Mouse (Mus musculus) hindbrain, embryonic 13.5 days (tissue): ENCODE data around the gene Hist1h2bh. TPM values are rescaled to one million over a fixed set of nuclear protein-coding genes. Genes with fewer than 3 reads are reported as not detected.
"Not testable (repeated sequence)": the region's sequence is repeated elsewhere in the genome, so short reads cannot be mapped to it uniquely, and the experiment has no call there.

ENCODE experiments used
- ATAC-seq: fragments of 200-750 bp; cut with Nextera tagmentation; 2 replicates; pipeline ENCODE4 v1.8.0; 2017; ENCODE audit warnings: moderate TSS enrichment; ENCODE audit not compliant: low FRiP score
- H3K27ac ChIP-seq: fragments of 300-500 bp; sonication (generic); 2 replicates; pipeline ENCODE4 v1.5.1; 2015; ENCODE audit warnings: inconsistent platforms, mild to moderate bottlenecking, moderate library complexity
- H3K27me3 ChIP-seq: fragments of 300-500 bp; sonication (generic); 2 replicates; pipeline ENCODE4 v1.6.1; 2015; ENCODE audit warnings: mild to moderate bottlenecking, inconsistent platforms
- H3K36me3 ChIP-seq: fragments of 300-500 bp; sonication (generic); 2 replicates; pipeline ENCODE4 v1.6.1; 2015; ENCODE audit warnings: mild to moderate bottlenecking, inconsistent platforms
- H3K4me1 ChIP-seq: fragments of 300-500 bp; sonication (generic); replicated peaks from 2 replicates; pipeline ENCODE4 v1.6.1; 2015; ENCODE audit warnings: inconsistent platforms
- H3K4me2 ChIP-seq: fragments of 300-500 bp; sonication (generic); 2 replicates; pipeline ENCODE4 v1.6.1; 2015; ENCODE audit warnings: inconsistent platforms, mild to moderate bottlenecking, moderate library complexity
- H3K4me3 ChIP-seq: fragments of 300-500 bp; sonication (generic); 2 replicates; pipeline ENCODE4 v1.5.1; 2015; ENCODE audit warnings: mild to moderate bottlenecking, inconsistent platforms
- H3K9ac ChIP-seq: fragments of 300-500 bp; sonication (generic); 2 replicates; pipeline ENCODE4 v1.6.1; 2015; ENCODE audit warnings: mild to moderate bottlenecking, inconsistent platforms
- H3K9me3 ChIP-seq: fragments of 300-500 bp; sonication (generic); 2 replicates; pipeline ENCODE4 v1.6.1; 2016; ENCODE audit warnings: inconsistent platforms
- WGBS: fragments of 180-500 bp; shearing (Covaris S2); methylation state at CpG from one replicate; pipeline ENCODE4 v1.1.7; 2015; 5-methylcytosine and 5-hydroxymethylcytosine counted together
- polyA plus RNA-seq: library from polyadenylated mRNA; unstranded; fragments of >200 nt; fragmentation: Nextera tagmentation; extraction: Ambion mirVana; gene quantifications from 2 replicates; pipeline ENCODE4 v1.2.1, GENCODE M21; 2015

The Hist1h2bh gene
- polyA plus RNA-seq, 1 experiment from 2014 or later = 0.29 TPM

DNA sequence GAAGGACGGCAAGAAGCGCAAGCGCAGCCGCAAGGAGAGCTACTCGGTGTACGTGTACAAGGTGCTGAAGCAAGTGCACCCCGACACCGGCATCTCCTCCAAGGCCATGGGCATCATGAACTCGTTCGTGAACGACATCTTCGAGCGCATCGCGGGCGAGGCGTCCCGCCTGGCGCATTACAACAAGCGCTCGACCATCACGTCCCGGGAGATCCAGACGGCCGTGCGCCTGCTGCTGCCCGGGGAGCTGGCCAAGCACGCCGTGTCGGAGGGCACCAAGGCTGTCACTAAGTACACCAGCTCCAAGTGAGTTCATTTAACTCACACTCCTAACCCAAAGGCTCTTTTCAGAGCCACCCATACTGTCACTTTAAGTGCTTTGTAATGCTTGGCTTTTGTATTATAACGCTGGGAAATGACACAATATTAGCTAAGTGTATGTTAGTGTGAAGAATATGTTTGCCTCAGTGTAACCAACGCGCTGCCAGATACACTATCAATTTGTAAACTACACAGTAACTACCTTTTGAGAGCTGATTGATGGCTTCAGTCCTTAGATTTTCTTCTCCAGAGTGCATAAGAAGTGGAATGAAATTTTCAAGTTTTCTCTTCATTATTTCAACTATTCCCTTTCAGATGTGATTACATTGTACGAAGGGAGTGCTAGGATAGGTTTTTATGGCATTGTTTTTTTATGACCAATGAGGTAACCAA lies 28.5 kb upstream of the Hist1h2bh start:
- ATAC-seq = peak; percentile 1; the same call in 1 of the 2 replicates
- WGBS = under 1% methylated on average over 17 of the region's 34 CpGs
- H3K9me3 ChIP-seq, H3K27me3 ChIP-seq, H3K36me3 ChIP-seq: not testable (repeated sequence)
- Histone ChIP-seq H3K4me3 (peak overlapping the region; percentile 50), H3K4me2 (peak overlapping the region; percentile 74), H3K27ac (peak overlapping the region; percentile 96), H3K9ac (peak overlapping the region; percentile 81), H3K4me1 (peaks cover 34% of the 10 kb centered on the region)

DNA sequence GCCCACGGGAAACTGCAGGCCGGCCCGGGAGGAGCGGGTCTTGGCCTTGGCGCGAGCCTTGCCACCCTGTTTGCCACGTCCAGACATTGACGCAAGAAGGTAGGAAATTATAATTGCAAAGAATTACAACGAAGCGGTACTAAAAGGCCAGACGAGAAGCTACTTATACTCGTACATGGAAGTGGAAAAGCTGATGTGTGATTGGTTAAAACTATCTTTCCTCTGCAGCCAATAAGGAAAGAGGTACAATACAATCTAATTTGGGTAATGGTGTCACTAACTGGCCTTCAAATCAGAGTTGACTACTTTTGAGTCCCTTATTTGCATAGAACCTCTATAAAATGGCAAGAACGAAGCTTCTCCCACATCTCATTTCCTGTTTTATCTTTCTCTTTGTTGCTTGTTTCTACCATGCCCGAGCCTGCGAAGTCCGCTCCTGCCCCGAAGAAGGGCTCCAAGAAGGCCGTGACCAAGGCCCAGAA lies 27.9 kb upstream of the Hist1h2bh start, which contains the start of the genes Hist1h2ae and Hist1h2bg:
TSS of gene Hist1h2ae (minus strand) at position 199 of the 482 bp plus-strand sequence.
TSS of gene Hist1h2bg (plus strand) at position 375 of the 482 bp plus-strand sequence.
- H3K4me1 ChIP-seq = peaks cover 28% of the 10 kb centered on the region
- WGBS = under 1% methylated on average over 18 of the region's 18 CpGs

DNA sequence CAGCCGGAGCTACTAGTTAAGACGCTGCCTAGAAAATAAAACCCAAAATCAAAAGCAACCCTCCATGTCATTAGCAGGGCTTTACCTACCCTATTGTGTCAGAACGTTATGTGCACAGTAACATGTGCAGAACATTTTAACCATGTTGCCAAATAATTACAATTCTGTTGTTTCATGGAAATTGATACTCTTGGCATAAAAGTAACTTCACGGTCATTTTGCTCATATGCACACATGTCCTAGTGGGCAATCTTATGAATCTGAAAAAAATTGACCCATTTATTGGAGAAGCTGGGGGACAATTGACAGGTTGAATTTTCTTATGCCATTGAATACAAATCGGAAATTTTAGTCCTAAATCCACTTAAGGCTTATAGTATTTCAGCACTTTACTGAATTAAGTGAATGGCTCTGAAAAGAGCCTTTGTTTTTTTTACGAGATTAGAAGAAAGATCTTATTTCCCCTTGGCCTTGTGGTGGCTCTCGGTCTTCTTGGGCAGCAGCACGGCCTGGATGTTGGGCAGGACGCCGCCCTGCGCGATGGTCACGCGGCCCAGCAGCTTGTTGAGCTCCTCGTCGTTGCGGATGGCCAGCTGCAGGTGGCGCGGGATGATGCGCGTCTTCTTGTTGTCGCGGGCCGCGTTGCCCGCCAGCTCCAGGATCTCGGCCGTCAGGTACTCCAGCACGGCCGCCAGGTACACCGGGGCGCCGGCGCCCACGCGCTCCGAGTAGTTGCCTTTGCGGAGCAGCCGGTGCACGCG lies 27.2 kb upstream of the Hist1h2bh start:
- 3% methylated on average over 21 of the region's 41 CpGs for WGBS
- Histone ChIP-seq H3K4me1 (peaks cover 26% of the 10 kb centered on the region), H3K4me2 (peak overlapping the region; percentile 74), H3K9ac (peak overlapping the region; percentile 67), H3K4me3 (peak overlapping the region; percentile 50), H3K27ac (peak overlapping the region; percentile 96)
- peak; percentile 52 for ATAC-seq
- not testable (repeated sequence) for H3K27me3 ChIP-seq, H3K9me3 ChIP-seq, H3K36me3 ChIP-seq

More for the DNA sequence above, 27.9 kb upstream of the Hist1h2bh start, which contains the start of the genes Hist1h2ae and Hist1h2bg:
- H3K9ac ChIP-seq = peak within 1 kb of the TSS; percentile 81
- peak within 1 kb of the TSS; percentile 74 for H3K4me2 ChIP-seq
- H3K9me3 ChIP-seq = no peaks in the 10 kb centered on the region
- H3K27me3 ChIP-seq = no peaks in the 10 kb centered on the region
- H3K27ac ChIP-seq = peak within 1 kb of the TSS; percentile 96
- ATAC-seq = peak; percentile 92
- peak within 1 kb of the TSS; percentile 50 for H3K4me3 ChIP-seq
- H3K36me3 ChIP-seq = no peaks in the 10 kb centered on the region

DNA sequence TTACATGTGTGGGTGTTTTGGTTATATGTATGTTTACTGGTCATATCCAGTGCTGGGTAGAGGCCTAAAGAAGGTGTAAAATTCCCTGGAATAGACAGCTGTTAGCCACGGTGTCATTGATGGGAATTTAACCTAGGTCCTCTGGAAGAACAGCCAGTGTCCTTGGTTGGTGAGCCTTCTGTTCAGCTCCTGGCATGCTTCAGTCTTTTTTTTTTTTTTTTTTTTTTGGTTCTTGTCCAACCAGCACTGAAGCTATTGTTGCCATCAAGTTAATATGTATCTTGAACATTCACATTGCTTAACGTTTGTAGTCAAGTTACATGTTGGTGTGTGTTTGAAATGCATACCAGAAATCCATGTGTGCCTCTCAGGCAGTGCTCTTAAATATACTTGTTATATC lies 21.3 kb upstream of the Hist1h2bh start:
- Histone ChIP-seq H3K4me2 (no peak overlapping the region), H3K9ac (no peak overlapping the region), H3K4me1 (peaks cover 3% of the 10 kb centered on the region; the same call in 1 of the 2 replicates), H3K9me3 (no peaks in the 10 kb centered on the region), H3K36me3 (no peaks in the 10 kb centered on the region), H3K4me3 (no peak overlapping the region), H3K27me3 (no peaks in the 10 kb centered on the region), H3K27ac (peak overlapping the region; percentile 95)
- no peak for ATAC-seq
- 91% methylated on average over 2 of the region's 2 CpGs for WGBS

DNA sequence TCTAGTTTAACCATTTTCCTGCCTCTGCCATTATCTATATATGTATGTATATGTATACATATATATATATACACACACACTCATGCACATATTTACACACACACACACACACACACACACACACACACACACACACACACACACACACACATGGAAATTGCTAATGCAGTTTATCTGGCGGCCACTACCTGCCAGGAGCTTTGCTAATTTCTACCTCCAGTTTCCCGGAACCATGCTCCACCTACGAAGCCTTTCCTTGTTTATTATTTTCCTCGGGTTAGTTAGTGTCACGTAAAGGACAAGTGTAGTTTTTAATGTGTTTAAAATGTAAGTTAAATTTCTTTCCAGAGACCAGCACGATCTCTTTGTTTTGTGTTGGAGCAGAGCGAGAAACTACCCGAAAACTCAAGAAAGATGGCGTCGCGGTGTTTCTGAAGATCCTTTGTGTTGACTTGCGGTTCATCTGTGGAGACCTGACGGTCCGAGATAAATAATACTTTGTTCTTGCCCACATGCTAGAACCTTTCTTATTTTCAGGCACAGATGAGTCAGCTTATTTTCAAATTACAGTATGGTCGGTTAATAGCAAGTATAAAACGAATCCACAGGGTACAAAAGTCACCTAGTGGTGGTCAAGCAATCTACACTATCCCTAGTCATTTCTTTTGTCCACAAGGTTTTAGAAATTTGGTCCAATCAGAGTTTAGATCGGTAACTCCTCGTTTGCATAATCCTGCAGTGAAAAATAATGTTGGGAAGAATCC lies 19.7 kb upstream of the Hist1h2bh start:
- Histone ChIP-seq H3K9ac (peak overlapping the region; percentile 66), H3K9me3 (no peaks in the 10 kb centered on the region)

DNA sequence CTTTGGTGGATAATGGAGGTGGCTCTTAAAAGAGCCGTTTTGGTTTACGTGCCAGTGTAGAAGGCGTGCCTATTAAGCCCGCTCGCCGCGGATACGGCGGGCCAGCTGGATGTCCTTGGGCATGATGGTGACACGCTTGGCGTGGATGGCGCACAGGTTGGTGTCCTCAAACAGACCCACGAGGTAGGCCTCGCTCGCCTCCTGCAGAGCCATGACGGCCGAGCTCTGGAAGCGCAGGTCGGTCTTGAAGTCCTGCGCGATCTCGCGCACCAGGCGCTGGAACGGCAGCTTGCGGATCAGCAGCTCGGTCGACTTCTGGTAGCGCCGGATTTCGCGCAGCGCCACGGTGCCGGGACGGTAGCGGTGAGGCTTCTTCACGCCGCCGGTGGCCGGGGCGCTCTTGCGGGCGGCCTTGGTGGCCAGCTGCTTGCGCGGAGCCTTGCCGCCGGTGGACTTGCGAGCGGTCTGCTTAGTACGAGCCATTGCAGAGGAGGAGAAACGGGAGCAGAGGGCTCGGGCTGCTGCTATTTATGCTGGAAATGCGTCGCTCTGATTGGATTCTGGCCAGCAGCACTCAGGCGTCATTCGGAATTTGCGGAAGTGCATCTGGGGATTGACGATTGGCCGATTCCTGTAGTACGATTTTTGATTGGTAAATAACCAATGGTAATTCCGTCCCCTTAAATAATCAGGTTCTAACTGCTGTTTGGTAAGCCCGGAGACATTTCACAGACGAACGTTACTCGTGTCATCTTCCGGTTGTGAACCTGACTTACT lies 18.9 kb upstream of the Hist1h2bh start, which contains the start of gene Hist1h3e:
TSS of gene Hist1h3e (minus strand) at position 487 of the 777 bp plus-strand sequence.
- H3K9ac ChIP-seq = peak within 1 kb of the TSS; percentile 75
- peak within 1 kb of the TSS; percentile 75 for H3K4me2 ChIP-seq
- H3K4me1 ChIP-seq, H3K9me3 ChIP-seq, H3K36me3 ChIP-seq, H3K27me3 ChIP-seq: not testable (repeated sequence)
- under 1% methylated on average over 59 of the region's 67 CpGs for WGBS
- peak within 1 kb of the TSS; percentile 46 for H3K4me3 ChIP-seq
- peak; percentile 96 for ATAC-seq
- H3K27ac ChIP-seq = peak within 1 kb of the TSS; percentile 95

More for the DNA sequence above, 19.7 kb upstream of the Hist1h2bh start:
- Histone ChIP-seq H3K27ac (peak overlapping the region; percentile 95), H3K36me3 (no peaks in the 10 kb centered on the region), H3K4me3 (peak overlapping the region; percentile 46), H3K4me1 (peaks cover 3% of the 10 kb centered on the region; the same call in 1 of the 2 replicates), H3K27me3 (no peaks in the 10 kb centered on the region), H3K4me2 (peak overlapping the region; percentile 75)
- WGBS = 4% methylated on average over 18 of the region's 18 CpGs
- peak; percentile 65 for ATAC-seq

DNA sequence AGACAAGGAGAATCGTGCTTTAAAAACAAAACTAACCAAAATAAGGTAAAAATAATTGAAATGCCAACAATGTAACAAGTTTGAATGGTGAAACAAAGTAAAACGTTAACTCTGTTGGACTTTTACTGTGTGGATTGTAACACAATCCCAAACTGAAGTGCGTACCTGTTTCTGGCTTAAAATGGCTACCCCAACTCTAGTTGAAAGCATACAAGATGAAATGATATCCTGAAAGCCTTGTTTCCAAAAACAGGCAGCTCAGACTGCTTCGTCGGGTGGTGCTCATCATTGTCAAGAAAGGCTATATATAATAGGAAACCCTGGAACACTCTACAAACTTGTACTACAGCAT lies 18.3 kb upstream of the Hist1h2bh start:
- WGBS = 0% methylated on average over 2 of the region's 5 CpGs
- H3K4me1 ChIP-seq, H3K9me3 ChIP-seq, H3K27me3 ChIP-seq, ATAC-seq, H3K36me3 ChIP-seq: not testable (repeated sequence)
- peak overlapping the region; percentile 46 for H3K4me3 ChIP-seq
- H3K27ac ChIP-seq = peak overlapping the region; percentile 95
- H3K4me2 ChIP-seq = peak overlapping the region; percentile 75
- peak overlapping the region; percentile 75 for H3K9ac ChIP-seq

DNA sequence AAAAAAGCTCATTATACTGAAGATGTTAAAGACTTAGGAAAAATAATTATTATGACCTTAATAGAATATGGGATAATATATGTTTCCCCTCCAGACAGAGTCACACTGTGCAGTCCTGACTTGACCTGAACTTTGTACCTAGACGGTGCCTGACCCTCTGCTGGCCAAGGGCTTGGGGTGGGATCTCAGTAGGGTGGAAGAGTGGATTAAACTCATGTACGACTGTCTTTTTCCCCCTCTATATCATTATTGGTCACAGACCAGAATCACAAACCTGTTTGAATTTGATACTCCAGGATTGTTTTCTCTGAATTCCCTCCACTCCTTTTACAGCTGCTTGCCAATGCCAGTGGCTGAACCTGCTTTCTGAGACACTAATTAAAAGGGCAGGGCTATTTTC lies 17.5 kb upstream of the Hist1h2bh start:
- H3K4me3 ChIP-seq, H3K36me3 ChIP-seq, H3K9me3 ChIP-seq, H3K9ac ChIP-seq, ATAC-seq, H3K27me3 ChIP-seq, H3K4me1 ChIP-seq, H3K27ac ChIP-seq: not testable (repeated sequence)
- 0 out of 2 replicates have a peak overlapping the region, but pooled peaks have one; percentile 4 for H3K4me2 ChIP-seq
- 24% methylated on average over 2 of the region's 2 CpGs for WGBS

DNA sequence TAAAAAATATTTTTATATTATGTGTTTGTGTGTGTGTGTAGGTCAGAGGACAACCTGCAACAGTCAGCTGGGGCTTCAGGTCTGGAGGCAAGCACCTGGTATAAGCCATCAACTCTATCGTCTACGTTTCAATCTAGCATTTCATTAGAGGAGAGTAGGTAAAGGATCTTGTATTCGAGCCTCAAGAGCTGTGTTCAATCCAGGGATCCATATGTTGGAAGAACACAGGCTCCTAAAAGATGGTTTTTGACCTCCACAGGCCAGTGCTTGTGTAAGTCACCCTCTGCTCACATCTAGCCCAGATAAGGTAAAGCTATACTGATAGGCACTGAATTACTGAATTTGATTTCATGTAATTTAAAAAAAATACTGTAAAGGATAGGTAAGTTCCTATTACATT lies 13.7 kb upstream of the Hist1h2bh start:
- H3K27me3 ChIP-seq = no peaks in the 10 kb centered on the region
- no peaks in the 10 kb centered on the region for H3K36me3 ChIP-seq
- peaks cover 26% of the 10 kb centered on the region for H3K4me1 ChIP-seq
- H3K4me2 ChIP-seq = no peak overlapping the region; the same call in 1 of the 2 replicates
- WGBS = 75% methylated on average over 3 of the region's 3 CpGs
- ATAC-seq = no peak
- no peak overlapping the region for H3K4me3 ChIP-seq
- H3K9ac ChIP-seq = no peak overlapping the region
- H3K27ac ChIP-seq = 0 out of 2 replicates have a peak overlapping the region, but pooled peaks have one; percentile 8
- no peaks in the 10 kb centered on the region for H3K9me3 ChIP-seq

DNA sequence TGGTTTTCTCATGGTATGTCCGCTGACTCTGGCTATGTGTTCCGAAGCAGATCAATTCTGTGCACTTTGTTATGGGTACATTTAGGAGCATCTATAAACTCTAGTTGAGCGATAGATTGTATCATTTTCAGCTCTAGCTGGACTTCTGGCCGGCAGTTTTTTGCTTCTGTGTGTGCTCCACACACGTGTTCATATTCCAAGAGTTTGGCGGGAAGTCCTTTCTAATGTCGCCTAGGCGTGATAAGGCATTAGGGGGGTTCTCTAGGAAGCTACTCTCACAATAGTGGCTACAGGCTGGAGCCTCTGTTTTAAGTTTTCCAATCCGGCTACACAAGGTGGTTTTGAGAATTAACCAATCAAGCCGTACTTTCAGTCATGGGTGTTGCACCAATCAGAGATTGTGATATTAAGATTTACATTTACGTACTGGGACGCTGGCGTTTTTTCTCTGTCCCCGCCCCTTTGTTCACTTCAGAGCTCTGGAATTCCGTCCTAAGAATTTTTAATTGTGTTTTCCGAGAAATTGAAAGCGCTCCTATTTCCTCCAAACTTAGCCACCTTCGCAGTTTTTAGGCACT lies 12.7 kb upstream of the Hist1h2bh start:
- WGBS = under 1% methylated on average over 18 of the region's 18 CpGs
- ATAC-seq = peak; percentile 80
- Histone ChIP-seq H3K9ac (peak overlapping the region; percentile 80), H3K9me3 (no peaks in the 10 kb centered on the region), H3K27ac (peak overlapping the region; percentile 93), H3K4me2 (peak overlapping the region; percentile 99), H3K36me3 (no peaks in the 10 kb centered on the region), H3K4me1 (peaks cover 29% of the 10 kb centered on the region), H3K4me3 (peak overlapping the region; percentile 53), H3K27me3 (no peaks in the 10 kb centered on the region)
